Mouse (Mus musculus) liver, adult 2 months (tissue): ENCODE results near the gene Elmo3. TPM values are rescaled to one million over a fixed set of nuclear protein-coding genes. Genes with fewer than 3 reads are reported as not detected.

Experiments used
- DNase-seq: peaks from one replicate; pipeline ENCODE4 v3.0.0-alpha.2; 2011; ENCODE audit warnings: low read depth, low spot score; ENCODE audit errors: extremely low read depth
- H3K27ac ChIP-seq: fragments of 200-500 bp; replicated peaks from 2 replicates; pipeline ENCODE4 v1.5.1; 2012; ENCODE audit warnings: low read depth, mild to moderate bottlenecking, control low read depth, inconsistent platforms, low read length; ENCODE audit not compliant: insufficient read depth
- H3K27me3 ChIP-seq: fragments of 200-500 bp; 2 replicates; pipeline ENCODE4 v1.6.1; 2012; ENCODE audit warnings: mild to moderate bottlenecking, moderate library complexity, low read length, inconsistent platforms; ENCODE audit not compliant: control insufficient read depth, insufficient read depth
- H3K36me3 ChIP-seq: fragments of 200-500 bp; 2 replicates; pipeline ENCODE4 v1.6.1; 2012; ENCODE audit warnings: low read length, inconsistent platforms; ENCODE audit not compliant: control insufficient read depth, insufficient read depth
- H3K4me1 ChIP-seq: fragments of 200-500 bp; 2 replicates; pipeline ENCODE4 v1.6.1; 2011; ENCODE audit warnings: low read length; ENCODE audit not compliant: control insufficient read depth, insufficient read depth
- H3K4me3 ChIP-seq: fragments of 200-500 bp; 2 replicates; pipeline ENCODE4 v1.5.1; 2011; ENCODE audit warnings: low read depth, mild to moderate bottlenecking, control low read depth, low read length, moderate library complexity; ENCODE audit not compliant: insufficient read depth
- H3K79me2 ChIP-seq: fragments of 200-500 bp; 2 replicates; pipeline ENCODE4 v1.6.1; 2012; ENCODE audit warnings: inconsistent platforms, mild to moderate bottlenecking, low read length, moderate library complexity; ENCODE audit not compliant: control insufficient read depth, insufficient read depth
- H3K9ac ChIP-seq: fragments of 200-500 bp; 2 replicates; pipeline ENCODE4 v1.6.1; 2012; ENCODE audit warnings: low read depth, mild to moderate bottlenecking, control low read depth, inconsistent platforms, low read length
- CTCF ChIP-seq: fragments of 200-500 bp; IDR thresholded peaks from 2 replicates; pipeline ENCODE4 v1.5.1; 2011; ENCODE audit warnings: low read depth, low read length, control low read depth
- POLR2A ChIP-seq: fragments of 200-500 bp; IDR thresholded peaks from 2 replicates; pipeline ENCODE4 v1.6.1; 2011; ENCODE audit warnings: low read length, control low read depth; ENCODE audit not compliant: insufficient read depth; ENCODE audit errors: extremely low read depth
- WGBS: fragments of 180-500 bp; shearing (Covaris S2); methylation state at CpG from one replicate; pipeline ENCODE4 v1.1.7; 2018; 5-methylcytosine and 5-hydroxymethylcytosine counted together
- polyA plus RNA-seq: library from polyadenylated mRNA; depleted of rRNA; stranded (reverse); fragments of >200 nt; gene quantifications from 2 replicates; pipeline ENCODE4 v1.2.3, GENCODE M21; 2012
- total RNA-seq: library from RNA; depleted of rRNA; stranded (reverse); fragments of >200 nt; gene quantifications from 2 replicates; pipeline ENCODE4 v1.2.3, GENCODE M21; 2014

Gene Elmo3
- total and polyA plus RNA-seq, 2 experiments, result 16.8 to 33.4 TPM

- Histone ChIP-seq H3K4me1 (peaks cover 6% of the 10 kb centered on the region), H3K9ac (no peak overlapping the region), H3K79me2 (no peaks in the 10 kb centered on the region), H3K27ac (no peak overlapping the region), H3K36me3 (no peaks in the 10 kb centered on the region), H3K27me3 (no peaks in the 10 kb centered on the region), H3K4me3 (no peak overlapping the region)
- 91% methylated on average over 4 of the region's 4 CpGs for WGBS
- DNase-seq, result no peak
- TF ChIP-seq POLR2A (no peak), CTCF (no peak)
Measured at GRCm38 (mm10) chr8:105282239-105282638, 23.2 kb upstream of the Elmo3 start.

GRCm38 (mm10) chr8:105283074-105283473, 22.3 kb upstream of the Elmo3 start:
- H3K27me3 ChIP-seq, result no peaks in the 10 kb centered on the region

GRCm38 (mm10) chr8:105285514-105285913, 19.9 kb upstream of the Elmo3 start:
- 38% methylated on average over 12 of the region's 12 CpGs for WGBS
- no peak for DNase-seq
- no peak for TF ChIP-seq CTCF
- TF ChIP-seq POLR2A, result no peak

More at GRCm38 (mm10) chr8:105283074-105283473, 22.3 kb upstream of the Elmo3 start:
- Histone ChIP-seq H3K4me1 (peaks cover 6% of the 10 kb centered on the region), H3K27ac (no peak overlapping the region), H3K36me3 (no peaks in the 10 kb centered on the region), H3K79me2 (no peaks in the 10 kb centered on the region), H3K4me3 (no peak overlapping the region), H3K9ac (no peak overlapping the region)
- 32% methylated on average over 23 of the region's 23 CpGs for WGBS
- peak; percentile 65 for DNase-seq
- TF ChIP-seq POLR2A (no peak), CTCF (peak; percentile 98)

GRCm38 (mm10) chr8:105286907-105287306, 18.5 kb upstream of the Elmo3 start:
- 87% methylated on average over 4 of the region's 4 CpGs for WGBS
- no peak overlapping the region for H3K9ac ChIP-seq

More at GRCm38 (mm10) chr8:105285514-105285913, 19.9 kb upstream of the Elmo3 start:
- Histone ChIP-seq H3K36me3 (no peaks in the 10 kb centered on the region), H3K79me2 (no peaks in the 10 kb centered on the region), H3K9ac (no peak overlapping the region), H3K4me1 (peaks cover 9% of the 10 kb centered on the region), H3K4me3 (no peak overlapping the region), H3K27me3 (no peaks in the 10 kb centered on the region), H3K27ac (no peak overlapping the region)

GRCm38 (mm10) chr8:105288231-105288630, 17.2 kb upstream of the Elmo3 start:
- no peak for DNase-seq
- 97% methylated on average over 5 of the region's 5 CpGs for WGBS
- no peak overlapping the region for H3K4me3 ChIP-seq
- H3K27me3 ChIP-seq, result no peaks in the 10 kb centered on the region
- TF ChIP-seq POLR2A (no peak), CTCF (no peak)
- no peaks in the 10 kb centered on the region for H3K79me2 ChIP-seq
- no peak overlapping the region for H3K27ac ChIP-seq
- no peak overlapping the region for H3K9ac ChIP-seq
- H3K4me1 ChIP-seq, result peaks cover 8% of the 10 kb centered on the region; the same call in 1 of the 2 replicates
- H3K36me3 ChIP-seq, result no peaks in the 10 kb centered on the region

More at GRCm38 (mm10) chr8:105286907-105287306, 18.5 kb upstream of the Elmo3 start:
- Histone ChIP-seq H3K27ac (no peak overlapping the region), H3K27me3 (no peaks in the 10 kb centered on the region), H3K36me3 (no peaks in the 10 kb centered on the region), H3K4me1 (peaks cover 10% of the 10 kb centered on the region), H3K4me3 (no peak overlapping the region), H3K79me2 (no peaks in the 10 kb centered on the region)
- TF ChIP-seq CTCF (no peak), POLR2A (no peak)
- no peak for DNase-seq

- Histone ChIP-seq H3K9ac (peak overlapping the region; percentile 63), H3K27ac (no peak overlapping the region), H3K79me2 (no peaks in the 10 kb centered on the region), H3K4me3 (peak overlapping the region; percentile 77), H3K4me1 (peaks cover 8% of the 10 kb centered on the region; the same call in 1 of the 2 replicates), H3K27me3 (no peaks in the 10 kb centered on the region), H3K36me3 (no peaks in the 10 kb centered on the region)
- WGBS, result 8% methylated on average over 53 of the region's 53 CpGs
- peak; percentile 79 for DNase-seq
- TF ChIP-seq POLR2A (no peak), CTCF (no peak)
Measured at GRCm38 (mm10) chr8:105288958-105289732, 16.3 kb upstream of the Elmo3 start.
